Mouse (Mus musculus): ENCODE measurements around the gene Sh3gl2.

The Sh3gl2 gene

GRCm38 (mm10) chr4:85305912-85306573 is 101.1 kb downstream of the Sh3gl2 start:
- DNase-seq (ENCODE audit: low read depth, low spot score) = no peak

- DNase-seq (ENCODE audit: low read depth, low spot score) = no peak
Measured at GRCm38 (mm10) chr4:85319092-85319491, 114.2 kb downstream of the Sh3gl2 start.

GRCm38 (mm10) chr4:85325454-85325853 is 120.5 kb downstream of the Sh3gl2 start:
- peak; percentile 91 for DNase-seq (ENCODE audit: low read depth, low spot score)

GRCm38 (mm10) chr4:85326052-85326451 is 121.1 kb downstream of the Sh3gl2 start:
- DNase-seq (ENCODE audit: low read depth, low spot score) = no peak

- DNase-seq (ENCODE audit: low read depth, low spot score) = peak; percentile 84
Measured at GRCm38 (mm10) chr4:85334688-85335200, 129.8 kb downstream of the Sh3gl2 start.

- no peak for DNase-seq (ENCODE audit: low read depth, low spot score)
Measured at GRCm38 (mm10) chr4:85336356-85336755, 131.4 kb downstream of the Sh3gl2 start.

- DNase-seq (ENCODE audit: low read depth, low spot score) = no peak
Measured at GRCm38 (mm10) chr4:85339126-85339525, 134.2 kb downstream of the Sh3gl2 start.

- DNase-seq (ENCODE audit: low read depth, low spot score) = no peak
Measured at GRCm38 (mm10) chr4:85340686-85341085, 135.8 kb downstream of the Sh3gl2 start.

GRCm38 (mm10) chr4:85345911-85346310 is 141.0 kb downstream of the Sh3gl2 start:
- DNase-seq (ENCODE audit: low read depth, low spot score) = no peak

- no peak for DNase-seq (ENCODE audit: low read depth, low spot score)
Measured at GRCm38 (mm10) chr4:85348079-85348643, 143.2 kb downstream of the Sh3gl2 start.

GRCm38 (mm10) chr4:85362661-85363060 is 157.7 kb downstream of the Sh3gl2 start:
- DNase-seq (ENCODE audit: low read depth, low spot score) = peak; percentile 40

- no peak for DNase-seq (ENCODE audit: low read depth, low spot score)
Measured at GRCm38 (mm10) chr4:85363205-85363604, 158.3 kb downstream of the Sh3gl2 start.

- DNase-seq (ENCODE audit: low read depth, low spot score) = peak; percentile 86
Measured at GRCm38 (mm10) chr4:85371036-85371435, 166.1 kb downstream of the Sh3gl2 start.

GRCm38 (mm10) chr4:85374801-85375200 is 169.9 kb downstream of the Sh3gl2 start:
- no peak for DNase-seq (ENCODE audit: low read depth, low spot score)

- DNase-seq (ENCODE audit: low read depth, low spot score) = no peak
Measured at GRCm38 (mm10) chr4:85376187-85376586, 171.3 kb downstream of the Sh3gl2 start.

GRCm38 (mm10) chr4:85376610-85377009 is 171.7 kb downstream of the Sh3gl2 start:
- no peak for DNase-seq (ENCODE audit: low read depth, low spot score)

- no peak for DNase-seq (ENCODE audit: low read depth, low spot score)
Measured at GRCm38 (mm10) chr4:85385241-85385640, 180.3 kb downstream of the Sh3gl2 start.

- DNase-seq (ENCODE audit: low read depth, low spot score) = no peak
Measured at GRCm38 (mm10) chr4:85387676-85388075, 182.8 kb downstream of the Sh3gl2 start.

- DNase-seq (ENCODE audit: low read depth, low spot score) = peak; percentile 50
Measured at GRCm38 (mm10) chr4:85391795-85392194, 186.9 kb downstream of the Sh3gl2 start.

- DNase-seq (ENCODE audit: low read depth, low spot score) = no peak
Measured at GRCm38 (mm10) chr4:85398765-85399164, 193.8 kb downstream of the Sh3gl2 start.

- peak; percentile 16 for DNase-seq (ENCODE audit: low read depth, low spot score)
Measured at GRCm38 (mm10) chr4:85402823-85403222, 197.9 kb downstream of the Sh3gl2 start.

- DNase-seq (ENCODE audit: low read depth, low spot score) = peak; percentile 38
Measured at GRCm38 (mm10) chr4:85404424-85405194, 199.7 kb downstream of the Sh3gl2 start.

Measured in telencephalon, adult 2 months (tissue).